Mouse (Mus musculus): ENCODE measurements around the gene Npsr1.

DNA sequence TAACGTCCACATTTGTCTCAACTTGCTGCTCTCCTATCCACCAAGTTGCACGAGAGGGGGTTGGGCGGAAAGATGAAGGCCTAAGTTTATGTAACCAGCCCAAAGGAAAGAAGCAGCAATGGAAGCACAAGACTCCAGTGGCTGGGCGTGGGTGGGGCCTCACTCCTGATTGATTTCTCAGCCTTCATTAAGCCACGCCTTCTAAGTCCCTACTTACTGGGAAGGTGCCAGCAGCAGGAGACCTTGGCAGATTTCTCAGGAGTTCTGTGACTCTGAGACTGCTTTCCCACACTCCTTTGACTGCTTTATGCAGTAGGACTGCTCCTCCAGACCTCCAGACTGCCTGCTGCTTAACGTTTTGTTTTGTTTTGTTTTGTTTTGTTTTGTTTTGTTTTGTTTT lies 193.6 kb downstream of the Npsr1 start:
- no peak for TF ChIP-seq CTCF (IDR thresholded peaks at IDR 0.05; ENCODE audit: low read depth, low read length)
- TF ChIP-seq EP300 (IDR thresholded peaks at IDR 0.05; ENCODE audit: insufficient read depth, low read depth, low read length): no peak
- TF ChIP-seq POLR2A (IDR thresholded peaks at IDR 0.05; ENCODE audit: insufficient read depth, low read length): no peak
